Mouse (Mus musculus) liver, postnatal 0 days (tissue): ENCODE data around the gene Acpp.

Source experiments
- CTCF ChIP-seq: sonication (generic); IDR thresholded peaks from 2 replicates; pipeline ENCODE4 v1.5.1; 2016; ENCODE audit warnings: antibody characterized with exemption, low read depth
- EP300 ChIP-seq: IDR thresholded peaks from 2 replicates; pipeline ENCODE4 v1.6.1; 2016; ENCODE audit warnings: antibody characterized with exemption, low read depth, mild to moderate bottlenecking

GRCm38 (mm10) chr9:104382571-104383170 is 45.1 kb upstream of the Acpp start:
- TF ChIP-seq EP300 (no peak), CTCF (no peak)
